Mouse (Mus musculus) liver, embryonic 14.5 days (tissue): ENCODE measurements around the gene Aebp2.

Experiments
- CTCF ChIP-seq: IDR thresholded peaks from 2 replicates; pipeline ENCODE4 v1.5.1; 2016; ENCODE audit warnings: antibody characterized with exemption, low read depth, control low read depth
- EP300 ChIP-seq: IDR thresholded peaks from 2 replicates; pipeline ENCODE4 v1.6.1; 2016; ENCODE audit warnings: antibody characterized with exemption, low read depth

DNA sequence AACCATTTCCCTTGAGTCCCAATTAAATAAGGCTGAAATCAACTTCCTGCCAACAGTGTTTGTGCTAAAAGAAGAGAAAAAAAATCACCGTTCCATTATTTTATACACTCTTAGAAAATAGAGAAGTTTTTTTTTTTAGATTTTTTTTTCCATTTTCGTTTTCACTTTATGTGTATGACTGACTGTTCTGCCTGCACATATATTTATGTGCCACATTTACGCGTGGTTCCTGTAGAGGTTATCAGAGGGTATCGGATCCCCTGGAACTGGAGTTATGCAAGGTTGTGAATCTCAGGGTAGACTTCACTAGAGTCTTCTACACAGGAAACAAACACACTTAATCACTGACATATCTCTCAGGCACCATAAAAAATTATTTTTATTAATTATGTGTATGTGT is 12.3 kb upstream of the Aebp2 start:
- TF ChIP-seq EP300 (no peak), CTCF (no peak)
